Mouse (Mus musculus) cerebellum, postnatal 14 days (tissue): Measurements from ENCODE around the gene Panx1.

ENCODE experiments used
- DNase-seq, 2 experiments: peaks; one replicate each; pipeline ENCODE4 v3.0.0; 2021; ENCODE audit warnings: mixed read lengths in 2 of 2

Panx1 gene

GRCm38 (mm10) chr9:15021156-15021555 lies 24.1 kb downstream of the Panx1 start:
- DNase-seq, result no peak

DNA sequence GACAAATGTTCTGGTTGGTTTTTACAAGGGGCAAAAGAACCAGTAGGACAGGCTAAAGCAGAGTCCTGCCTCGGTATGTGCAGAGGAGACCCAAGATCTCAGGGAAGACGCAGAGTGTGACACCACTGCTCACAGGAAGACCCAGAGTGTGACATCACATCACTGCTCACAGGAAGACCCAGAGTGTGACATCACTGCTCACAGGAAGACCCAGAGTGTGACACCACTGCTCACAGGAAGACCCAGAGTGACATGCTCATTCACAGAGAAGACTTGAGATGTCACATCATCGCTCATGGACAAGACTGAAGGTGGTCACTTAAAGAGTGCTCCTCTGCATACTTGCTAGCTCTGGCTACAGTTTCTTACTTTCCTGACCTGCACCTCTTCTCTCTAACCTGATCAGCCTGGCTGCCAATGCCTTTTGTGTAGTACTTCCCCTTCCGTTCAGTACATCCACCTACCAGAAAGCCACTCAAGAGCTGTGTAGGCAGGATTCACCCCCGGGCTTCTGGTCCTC lies 24.7 kb downstream of the Panx1 start:
- no peak for DNase-seq

DNA sequence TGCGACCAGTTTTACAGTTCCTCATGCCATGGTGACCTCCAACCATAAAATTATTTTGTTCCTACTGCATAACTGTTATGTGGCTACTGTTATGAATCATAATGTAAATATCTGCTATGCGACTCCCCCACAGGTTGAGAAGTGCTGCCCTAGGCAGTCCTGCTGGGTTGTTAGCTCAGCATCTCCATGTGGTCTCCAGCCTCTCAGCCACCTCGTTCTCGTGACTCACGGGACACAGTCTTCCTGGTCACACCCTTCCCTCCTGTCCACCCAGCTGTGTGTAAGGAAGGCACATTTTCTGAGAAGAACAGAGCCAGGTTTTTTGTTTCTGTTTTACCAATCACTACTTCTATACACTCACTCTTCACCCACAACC lies 26.5 kb downstream of the Panx1 start:
- no peak for DNase-seq

- peak; percentile 80 to 89 for DNase-seq
These were observed 27.2 kb downstream of the Panx1 start for GRCm38 (mm10) chr9:15017791-15018755.

DNA sequence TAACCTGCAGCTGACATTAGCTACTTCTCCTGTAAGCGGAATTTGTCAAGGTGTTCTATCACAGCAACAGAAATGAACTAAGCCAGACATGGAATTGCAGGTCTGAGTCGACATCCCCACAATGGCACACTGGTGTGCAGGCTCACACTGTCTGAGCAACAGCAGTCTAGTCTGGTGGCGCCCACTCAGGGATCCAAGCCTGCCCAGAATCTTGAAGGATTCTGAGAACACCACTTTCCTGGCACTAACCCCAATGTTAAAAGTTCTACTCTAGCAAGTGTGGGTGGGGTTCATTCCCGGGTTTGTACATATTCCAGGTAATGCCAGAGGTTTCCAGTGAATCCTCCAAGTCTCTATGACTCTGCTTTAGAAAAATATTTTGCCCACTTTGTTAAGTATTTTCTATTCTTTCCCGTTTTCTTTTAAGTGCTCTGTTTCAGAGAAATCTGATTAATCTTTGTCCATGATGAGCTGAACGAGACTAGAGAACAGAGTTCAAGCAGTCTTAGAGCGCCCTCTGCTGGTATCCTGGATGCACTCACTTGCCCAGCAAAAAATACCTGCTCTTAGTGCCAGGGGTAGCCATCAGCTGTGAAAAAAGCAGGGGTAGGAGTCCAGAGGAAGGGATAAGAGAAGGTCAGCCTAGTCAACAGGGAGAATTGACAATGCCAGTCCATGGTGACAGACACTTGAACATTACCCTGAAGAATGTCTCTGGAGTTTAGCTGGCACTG lies 29.9 kb downstream of the Panx1 start:
- DNase-seq, result peak; percentile 92

GRCm38 (mm10) chr9:15007566-15007965 lies 37.7 kb downstream of the Panx1 start:
- DNase-seq, result no peak

GRCm38 (mm10) chr9:15004298-15004685 lies 41.0 kb downstream of the Panx1 start:
- DNase-seq, result no peak

- no peak for DNase-seq
These were observed 41.5 kb downstream of the Panx1 start for GRCm38 (mm10) chr9:15003676-15004297.

DNA sequence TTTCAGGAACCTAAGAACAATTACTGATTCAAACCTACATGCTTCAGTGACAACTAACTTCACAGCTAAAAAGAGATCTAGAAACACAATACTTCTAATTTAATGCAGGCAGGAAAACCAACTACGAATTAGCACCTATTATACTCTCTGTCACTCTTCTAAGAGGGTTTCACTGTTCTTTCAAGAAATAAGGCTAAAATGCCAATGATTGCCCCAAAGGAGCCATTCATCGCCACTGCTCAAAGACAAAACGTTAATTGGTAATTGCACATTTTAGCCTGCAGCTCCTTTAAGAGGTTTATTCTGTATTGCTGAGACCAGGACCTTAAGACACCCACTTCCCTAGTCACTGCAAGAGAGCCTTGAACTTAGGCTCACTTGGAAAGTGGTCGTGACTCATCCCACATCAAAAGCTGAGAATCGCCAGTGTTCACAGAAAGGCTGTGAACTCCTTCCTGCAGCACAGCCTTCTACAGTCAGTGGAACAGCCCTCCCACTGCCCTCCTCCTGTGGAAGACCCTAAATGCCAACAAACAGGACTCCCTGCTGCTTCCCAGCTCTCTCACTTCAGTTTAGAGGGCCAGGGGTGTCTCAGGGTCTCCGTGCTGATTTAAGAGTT lies 42.2 kb downstream of the Panx1 start:
- no peak for DNase-seq

GRCm38 (mm10) chr9:14998790-14999189 lies 46.5 kb downstream of the Panx1 start:
- no peak for DNase-seq

- DNase-seq, result no peak
These were observed 47.8 kb downstream of the Panx1 start for GRCm38 (mm10) chr9:14997271-14998055.

- DNase-seq, result no peak
These were observed 49.8 kb downstream of the Panx1 start for GRCm38 (mm10) chr9:14995525-14995924.

DNA sequence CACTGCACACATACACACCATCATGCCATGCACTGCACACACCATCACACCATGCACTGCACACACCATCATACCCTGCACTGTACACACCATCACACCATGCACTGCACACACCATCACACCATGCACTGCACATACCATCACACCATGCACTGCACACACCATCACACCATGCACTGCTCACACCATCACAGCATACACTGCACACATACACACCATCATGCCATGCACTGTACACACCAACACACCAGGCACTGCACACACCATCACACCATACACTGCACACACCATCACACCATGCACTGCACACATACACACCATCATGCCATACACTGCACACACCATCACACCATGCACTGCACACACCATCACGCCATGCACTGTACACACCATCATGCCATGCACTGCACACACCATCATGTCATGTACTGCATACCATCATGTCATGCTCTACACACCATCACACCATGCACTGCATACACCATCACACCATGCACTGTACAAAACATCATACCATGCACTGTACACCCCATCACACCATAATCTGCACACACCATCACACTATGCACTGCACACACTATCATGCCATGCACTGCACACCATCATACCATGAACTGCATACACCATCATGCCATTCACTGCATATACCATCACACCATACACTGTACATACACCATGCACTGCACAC lies 56.5 kb downstream of the Panx1 start:
- no peak for DNase-seq

- DNase-seq, result no peak
These were observed 62.1 kb downstream of the Panx1 start for GRCm38 (mm10) chr9:14983141-14983540.

DNA sequence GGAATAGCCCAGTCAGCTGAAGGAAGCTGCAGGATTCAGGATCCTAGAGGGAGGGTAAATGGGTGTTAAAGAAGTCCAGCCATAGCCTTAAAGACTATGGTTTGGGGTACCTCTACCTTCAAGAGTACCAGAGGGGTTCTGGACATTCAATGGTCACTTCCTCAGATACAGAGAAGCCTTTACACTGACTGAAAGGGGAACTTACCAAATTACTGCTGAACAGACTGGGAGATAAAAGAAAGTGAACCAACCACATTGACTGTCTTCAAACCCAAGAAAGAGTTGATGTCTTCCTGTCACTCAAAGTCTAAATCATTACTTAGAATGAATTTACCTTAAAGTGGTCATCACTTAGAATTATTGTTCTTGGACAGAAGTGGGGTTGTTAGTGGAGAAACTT lies 62.6 kb downstream of the Panx1 start:
- DNase-seq, result no peak

GRCm38 (mm10) chr9:14981539-14982155 lies 63.6 kb downstream of the Panx1 start:
- no peak for DNase-seq

DNA sequence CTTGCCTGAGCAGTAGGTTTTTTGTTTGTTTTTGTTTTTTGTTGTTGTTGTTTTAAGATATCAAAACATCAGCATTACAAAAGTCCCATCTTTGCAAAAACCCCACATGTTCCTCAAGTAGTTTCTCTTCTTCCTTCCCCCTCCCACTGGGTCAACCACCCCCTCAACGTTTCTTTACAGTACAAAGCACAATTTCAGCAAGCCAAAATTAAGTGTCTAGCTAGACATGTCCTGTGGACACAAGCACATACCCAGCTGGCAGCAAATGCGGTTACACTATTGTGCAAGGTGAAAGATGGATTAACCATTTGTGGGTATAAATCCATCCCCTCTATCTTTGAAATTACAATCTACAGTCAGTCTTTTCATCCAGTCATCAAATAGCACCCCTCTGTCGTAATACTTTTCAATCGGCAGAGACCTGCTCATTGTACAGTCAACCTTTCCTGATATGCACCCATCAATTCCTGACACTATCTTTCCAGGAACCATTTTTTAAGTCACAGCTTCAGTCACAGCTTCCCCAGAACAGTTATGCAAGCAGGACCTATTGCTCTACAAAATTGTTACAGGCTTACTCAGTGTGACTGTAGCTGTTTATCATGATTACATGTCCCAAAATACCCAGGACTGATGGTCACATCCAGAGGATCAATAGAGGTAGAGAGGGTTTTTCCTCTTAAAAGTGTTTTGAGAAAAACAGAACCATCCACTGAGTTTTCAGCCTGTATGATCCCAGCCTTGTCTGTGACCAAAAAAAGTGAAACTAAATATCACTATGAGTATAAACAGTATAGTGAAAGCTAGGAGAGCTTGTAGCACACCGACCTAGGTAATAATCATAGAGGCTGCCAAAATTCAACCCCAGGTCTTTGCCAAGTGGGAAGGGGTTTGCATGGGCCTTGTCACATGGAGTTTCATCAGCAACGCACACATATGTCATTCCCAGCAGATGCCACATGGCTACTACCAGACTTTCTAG lies 70.7 kb downstream of the Panx1 start:
- peak in 1 of 2 experiments; percentile 9 for DNase-seq

DNA sequence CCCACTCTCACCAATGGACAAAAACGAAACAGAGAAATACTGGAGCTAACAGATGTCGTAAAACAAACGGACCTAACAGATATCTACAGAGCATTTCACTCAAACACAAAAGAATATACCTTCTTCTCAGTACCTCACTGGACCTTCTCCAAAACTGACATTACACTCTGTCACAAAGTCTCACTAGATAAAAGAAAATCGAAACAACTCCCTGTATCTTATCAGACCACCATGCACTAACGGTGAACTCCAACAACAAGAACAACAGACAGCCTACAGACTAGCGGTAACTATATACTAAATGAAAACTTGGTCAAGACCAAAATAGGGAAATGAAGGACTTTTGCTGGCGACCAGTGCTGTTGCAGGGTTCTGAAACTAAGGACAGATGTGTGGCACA lies 71.5 kb downstream of the Panx1 start:
- DNase-seq, result no peak

DNA sequence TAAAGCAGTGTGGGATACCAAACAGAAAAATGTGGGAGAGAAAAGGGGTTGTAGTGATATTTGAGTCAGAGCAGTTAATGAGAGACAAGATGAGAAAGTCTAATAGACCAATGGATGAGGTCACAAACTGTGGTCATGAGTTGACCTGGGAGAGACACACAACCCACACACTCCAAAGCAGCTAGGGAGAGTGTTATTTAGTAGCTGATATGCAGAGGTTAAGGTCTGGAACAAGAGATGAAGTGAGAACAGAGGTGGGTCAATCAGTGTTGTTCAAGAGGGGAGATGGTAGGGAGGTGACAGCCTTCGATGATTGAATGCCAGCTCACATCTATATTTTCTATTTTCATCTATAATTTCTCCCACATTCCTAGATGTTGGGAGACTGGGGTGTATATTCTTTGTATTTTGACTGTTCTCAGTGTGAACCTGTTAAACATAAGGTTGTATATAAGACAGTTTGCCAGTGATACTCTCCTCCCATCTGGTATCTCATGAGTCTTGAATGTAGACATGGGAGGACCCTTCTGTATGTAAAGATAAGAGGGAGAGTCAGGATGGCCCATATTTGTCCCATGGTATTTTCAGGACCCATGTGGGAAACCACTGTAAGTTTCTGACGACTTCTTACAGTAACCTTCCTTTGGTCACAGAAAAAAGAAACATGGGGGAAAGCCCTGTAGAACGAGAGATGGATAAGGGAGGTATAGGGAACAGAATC lies 74.3 kb downstream of the Panx1 start:
- DNase-seq, result no peak
